Mouse (Mus musculus) spleen, adult 2 months (tissue): ENCODE measurements around the gene Psd. TPM values are rescaled to one million over a fixed set of nuclear protein-coding genes. Genes with fewer than 3 reads are reported as not detected.

Experiments
- DNase-seq, 2 experiments: peaks; one replicate each; pipeline versions ENCODE4 v3.0.0 to v3.0.0-alpha.2; 2012 to 2021; ENCODE audit warnings: low spot score in 2 of 2, low read depth in 1 of 2
- H3K27ac ChIP-seq: fragments of 200-500 bp; 2 replicates; pipeline ENCODE4 v1.5.1; 2012; ENCODE audit warnings: low read length, inconsistent platforms; ENCODE audit not compliant: insufficient read depth
- H3K27me3 ChIP-seq: fragments of 200-500 bp; 2 replicates; pipeline ENCODE4 v1.6.1; 2012; ENCODE audit warnings: mild to moderate bottlenecking, moderate library complexity, low read length, inconsistent platforms; ENCODE audit not compliant: control insufficient read depth, insufficient read depth
- H3K36me3 ChIP-seq: fragments of 200-500 bp; 2 replicates; pipeline ENCODE4 v1.6.1; 2012; ENCODE audit warnings: mild to moderate bottlenecking, low read length, inconsistent platforms; ENCODE audit not compliant: control insufficient read depth, insufficient read depth
- H3K4me1 ChIP-seq: fragments of 200-500 bp; 2 replicates; pipeline ENCODE4 v1.6.1; 2011; ENCODE audit warnings: inconsistent platforms; ENCODE audit not compliant: control insufficient read depth, insufficient read depth, insufficient read length
- H3K4me3 ChIP-seq: fragments of 200-500 bp; 2 replicates; pipeline ENCODE4 v1.5.1; 2011; ENCODE audit warnings: mild to moderate bottlenecking, inconsistent platforms; ENCODE audit not compliant: insufficient read depth, insufficient read length; ENCODE audit errors: extremely low read depth
- CTCF ChIP-seq: fragments of 200-500 bp; IDR thresholded peaks from 2 replicates; pipeline ENCODE4 v1.5.1; 2011; ENCODE audit warnings: mild to moderate bottlenecking, inconsistent platforms; ENCODE audit not compliant: insufficient read depth, insufficient read length, insufficient replicate concordance; ENCODE audit errors: extremely low read depth
- POLR2A ChIP-seq: fragments of 200-500 bp; IDR thresholded peaks from 2 replicates; pipeline ENCODE4 v1.6.1; 2011; ENCODE audit warnings: low read depth, low read length, inconsistent platforms
- WGBS: fragments of 180-500 bp; shearing (Covaris S2); methylation state at CpG from one replicate; pipeline ENCODE4 v1.1.7; 2018; 5-methylcytosine and 5-hydroxymethylcytosine counted together
- polyA plus RNA-seq: library from polyadenylated mRNA; depleted of rRNA; stranded (reverse); fragments of >200 nt; gene quantifications from 2 replicates; pipeline ENCODE4 v1.2.3, GENCODE M21; 2012

Psd gene
- polyA plus RNA-seq, 1 experiment = 3.6 TPM

DNA sequence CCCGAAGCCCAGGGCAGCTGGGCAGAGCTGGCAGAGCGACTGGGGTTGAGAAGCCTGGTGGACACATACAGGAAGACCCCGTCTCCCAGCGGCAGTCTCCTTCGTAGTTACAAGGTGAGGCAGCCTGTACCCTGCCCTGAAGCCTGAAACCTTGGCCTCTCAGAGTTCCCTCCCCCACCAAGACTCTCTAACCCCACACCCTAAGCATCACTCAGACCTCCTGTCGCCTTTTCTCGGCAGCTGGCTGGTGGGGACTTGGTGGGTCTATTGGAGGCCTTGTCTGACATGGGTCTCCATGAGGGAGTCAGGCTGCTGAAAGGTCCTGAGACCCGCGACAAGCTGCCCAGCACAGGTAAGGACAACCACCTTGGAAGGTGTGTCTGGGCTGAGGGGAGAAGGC, 15.6 kb downstream of the Psd start:
- TF ChIP-seq POLR2A (no peak), CTCF (no peak)
- Histone ChIP-seq H3K36me3 (peaks cover 56% of the 10 kb centered on the region), H3K27me3 (peaks cover 1% of the 10 kb centered on the region; the same call in 1 of the 2 replicates), H3K27ac (no peak overlapping the region), H3K4me3 (no peak overlapping the region), H3K4me1 (peaks cover 9% of the 10 kb centered on the region)
- DNase-seq = no peak
- WGBS = 93% methylated on average over 9 of the region's 9 CpGs

DNA sequence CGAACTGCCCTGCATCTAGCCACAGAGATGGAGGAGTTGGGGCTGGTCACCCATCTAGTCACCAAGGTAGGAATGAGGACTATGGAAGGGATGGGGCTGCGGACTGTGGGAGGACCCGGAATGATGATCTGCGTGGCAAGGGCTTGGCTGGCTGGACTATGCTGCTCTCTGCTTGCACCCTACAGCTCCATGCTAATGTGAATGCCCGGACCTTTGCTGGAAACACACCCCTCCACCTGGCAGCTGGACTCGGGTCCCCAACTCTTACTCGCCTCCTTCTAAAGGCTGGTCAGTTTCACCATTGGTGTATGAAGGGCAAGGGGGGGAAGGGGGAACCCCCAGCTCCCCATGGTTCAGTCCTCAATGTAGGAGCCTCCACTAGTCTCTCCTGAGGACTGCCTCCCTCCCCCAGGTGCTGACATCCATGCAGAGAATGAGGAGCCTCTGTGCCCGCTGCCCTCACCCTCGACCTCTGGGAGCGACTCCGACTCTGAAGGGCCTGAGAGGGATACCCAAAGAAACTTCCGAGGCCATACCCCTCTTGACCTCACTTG, 16.6 kb downstream of the Psd start:
- Histone ChIP-seq H3K4me1 (peaks cover 12% of the 10 kb centered on the region), H3K36me3 (peaks cover 57% of the 10 kb centered on the region), H3K27ac (no peak overlapping the region), H3K4me3 (no peak overlapping the region), H3K27me3 (peaks cover 1% of the 10 kb centered on the region; the same call in 1 of the 2 replicates)
- 95% methylated on average over 12 of the region's 12 CpGs for WGBS
- TF ChIP-seq CTCF = no peak
- no peak for TF ChIP-seq POLR2A
- DNase-seq = no peak

GRCm38 (mm10) chr19:46309651-46310305, 17.2 kb downstream of the Psd start:
- Histone ChIP-seq H3K4me3 (no peak overlapping the region), H3K27me3 (0 out of 2 replicates have a peak, but pooled peaks cover 1% of the 10 kb centered on the region), H3K36me3 (peaks cover 57% of the 10 kb centered on the region), H3K4me1 (peaks cover 12% of the 10 kb centered on the region), H3K27ac (no peak overlapping the region)
- 92% methylated on average over 21 of the region's 21 CpGs for WGBS
- DNase-seq = peak in 1 of 2 experiments; percentile 4
- TF ChIP-seq POLR2A = no peak
- TF ChIP-seq CTCF = no peak

- no peak for TF ChIP-seq POLR2A
- TF ChIP-seq CTCF = peak; percentile 98
Observed at GRCm38 (mm10) chr19:46308706-46309435, 18.1 kb downstream of the Psd start.

DNA sequence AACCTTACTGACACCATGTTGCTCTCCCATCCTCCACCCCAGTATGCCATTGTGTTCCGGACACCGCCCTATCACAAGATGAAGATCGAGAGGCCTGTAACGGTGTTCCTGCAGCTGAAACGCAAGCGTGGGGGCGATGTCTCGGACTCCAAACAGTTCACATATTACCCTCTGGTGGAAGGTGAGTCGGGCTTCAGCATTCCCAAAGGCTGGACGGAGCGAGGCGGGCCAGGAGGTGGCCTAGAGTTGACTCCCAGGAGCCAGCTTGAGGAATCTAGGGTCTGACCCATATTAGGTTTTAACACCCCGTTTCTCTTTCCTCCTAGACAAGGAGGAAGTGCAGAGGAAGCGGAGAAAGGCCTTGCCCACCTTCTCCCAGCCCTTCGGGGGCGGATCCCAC, 18.7 kb downstream of the Psd start:
- Histone ChIP-seq H3K27ac (no peak overlapping the region), H3K4me3 (no peak overlapping the region), H3K36me3 (peaks cover 54% of the 10 kb centered on the region), H3K27me3 (no peaks in the 10 kb centered on the region), H3K4me1 (peaks cover 15% of the 10 kb centered on the region)
- no peak for DNase-seq
- no peak for TF ChIP-seq CTCF
- no peak for TF ChIP-seq POLR2A
- 89% methylated on average over 16 of the region's 16 CpGs for WGBS

More at GRCm38 (mm10) chr19:46308706-46309435, 18.1 kb downstream of the Psd start:
- Histone ChIP-seq H3K27ac (no peak overlapping the region), H3K4me3 (no peak overlapping the region), H3K27me3 (no peaks in the 10 kb centered on the region), H3K36me3 (peaks cover 57% of the 10 kb centered on the region), H3K4me1 (peaks cover 12% of the 10 kb centered on the region)
- 9% methylated on average over 47 of the region's 47 CpGs for WGBS
- peak; percentile 64 to 82 for DNase-seq

DNA sequence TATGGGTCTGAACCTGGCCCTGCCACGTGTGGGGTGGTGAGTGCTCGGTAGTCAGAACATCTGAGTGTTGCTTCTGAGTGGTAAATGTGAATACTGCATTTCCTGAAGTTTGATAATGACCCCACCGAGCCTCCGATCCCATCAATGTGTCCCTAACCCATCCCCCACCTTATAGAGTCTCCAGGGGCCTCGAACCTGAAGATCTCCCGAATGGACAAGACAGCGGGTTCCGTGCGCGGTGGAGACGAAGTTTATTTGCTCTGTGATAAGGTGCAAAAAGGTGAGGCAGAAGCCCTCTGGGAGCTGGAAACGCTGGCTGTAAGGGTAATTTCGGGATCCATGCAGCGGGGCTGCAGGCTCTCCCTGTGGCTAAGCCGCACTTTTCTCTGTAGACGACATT, 19.2 kb downstream of the Psd start:
- DNase-seq = no peak
- Histone ChIP-seq H3K36me3 (peaks cover 51% of the 10 kb centered on the region), H3K4me1 (peaks cover 15% of the 10 kb centered on the region), H3K4me3 (no peak overlapping the region), H3K27me3 (no peaks in the 10 kb centered on the region), H3K27ac (no peak overlapping the region)
- WGBS = 97% methylated on average over 16 of the region's 16 CpGs
- no peak for TF ChIP-seq CTCF
- no peak for TF ChIP-seq POLR2A
